Mouse (Mus musculus): ENCODE data around the gene Etfa.

- TF ChIP-seq EP300 (IDR thresholded peaks at IDR 0.05; ENCODE audit: low read depth) (no peak), CTCF (IDR thresholded peaks at IDR 0.05; ENCODE audit: low read depth) (no peak)
Observed at GRCm38 (mm10) chr9:55560960-55561359, 48.9 kb upstream of the Etfa start.
